Mouse (Mus musculus) liver, embryonic 14.5 days (tissue): Measurements from ENCODE around the gene Rsph14.

Experiments used
- CTCF ChIP-seq: IDR thresholded peaks from 2 replicates; pipeline ENCODE4 v1.5.1; 2016; ENCODE audit warnings: antibody characterized with exemption, low read depth, control low read depth
- EP300 ChIP-seq: IDR thresholded peaks from 2 replicates; pipeline ENCODE4 v1.6.1; 2016; ENCODE audit warnings: antibody characterized with exemption, low read depth

GRCm38 (mm10) chr10:74908431-74908830 lies 124.0 kb downstream of the Rsph14 start:
- TF ChIP-seq EP300 (no peak), CTCF (no peak)
